Mouse (Mus musculus): ENCODE results near the gene Slc6a6. TPM values are rescaled to one million over a fixed set of nuclear protein-coding genes. Genes with fewer than 3 reads are reported as not detected.

The Slc6a6 gene
- total and polyA plus RNA-seq, 3 experiments = 54.6 to 90.0 TPM; not detected in 1

DNA sequence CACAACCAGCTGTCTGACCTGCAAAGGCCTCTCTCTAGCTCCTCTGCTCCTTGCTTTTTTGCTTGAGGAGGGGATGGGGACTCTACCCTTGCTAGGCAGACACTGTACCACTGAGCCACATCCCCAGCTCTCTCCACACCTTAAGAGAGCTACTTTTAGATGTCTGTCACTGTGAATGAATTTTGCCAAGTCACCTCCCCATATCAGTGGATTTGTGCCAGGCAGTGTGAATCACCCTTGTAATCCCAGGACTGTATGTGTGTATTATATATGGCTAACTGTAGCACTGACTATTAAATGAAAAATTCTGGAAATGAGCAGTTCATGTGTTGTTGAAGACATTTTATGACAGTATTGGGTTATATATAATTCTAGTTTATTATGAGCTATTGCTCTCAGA lies 5.4 kb downstream of the Slc6a6 start (continued):
- no peak for TF ChIP-seq RAD21 (IDR thresholded peaks at IDR 0.05; ENCODE audit: low read depth, low read length)
- TF ChIP-seq TAL1 (IDR thresholded peaks at IDR 0.05; ENCODE audit: low read length) = no peak
- no peak for TF ChIP-seq CTCF (IDR thresholded peaks at IDR 0.05 in 2 of 3, conservative IDR thresholded peaks at IDR 0.05 in 1 of 3; ENCODE audit: control insufficient read depth in 1 of 3, insufficient read depth in 1 of 3, low read depth in 2 of 3, low read length in 3 of 3, poor library complexity in 1 of 3, severe bottlenecking in 1 of 3)

DNA sequence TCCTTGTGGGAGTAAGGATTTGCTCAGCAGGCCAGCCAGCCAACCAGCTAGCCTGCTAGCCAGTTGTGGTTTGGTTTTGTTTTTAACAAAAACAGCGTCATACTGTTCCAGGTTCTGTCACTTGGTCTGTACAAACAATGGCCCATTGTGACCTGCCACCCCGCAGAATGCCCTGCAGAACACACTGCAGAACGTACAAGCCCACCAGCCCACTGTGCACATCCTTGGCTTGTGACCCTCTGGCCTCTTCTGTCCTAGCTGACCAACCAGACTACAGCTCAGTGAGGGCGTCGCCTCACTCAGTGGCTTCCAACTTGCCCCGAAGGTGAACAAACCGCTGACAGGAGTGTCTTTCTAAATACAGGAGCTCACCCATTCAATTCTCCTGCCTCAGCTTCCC lies 6.4 kb downstream of the Slc6a6 start:
- Histone ChIP-seq H3K4me1 (ENCODE audit: control insufficient read depth in 1 of 2, insufficient read depth in 2 of 2, low read length in 2 of 2) (peaks cover 14 to 26% of the 10 kb centered on the region in 2 experiments), H3K9me3 (replicated peaks; ENCODE audit: insufficient read depth, low read length) (no peaks in the 10 kb centered on the region), H3K27me3 (ENCODE audit: control insufficient read depth in 1 of 2, insufficient read depth in 2 of 2, low read length in 2 of 2) (no peaks in the 10 kb centered on the region), H3K36me3 (ENCODE audit: control insufficient read depth in 1 of 2, insufficient read depth in 2 of 2, low read length in 2 of 2) (peaks cover 3 to 22% of the 10 kb centered on the region in 2 experiments; a peak in 3 of 4 replicates), H3K79me2 (ENCODE audit: control insufficient read depth, insufficient read depth, low read length, poor library complexity) (peaks cover 55% of the 10 kb centered on the region), H3K9ac (ENCODE audit: control insufficient read depth, low read depth, low read length, poor library complexity, severe bottlenecking) (no peak overlapping the region), H3K4me3 (ENCODE audit: control insufficient read depth in 1 of 2, insufficient read depth in 1 of 2, low read depth in 2 of 2, low read length in 2 of 2) (no peak overlapping the region), H3K27ac (ENCODE audit: control insufficient read depth, low read depth, low read length) (no peak overlapping the region)
- DNase-seq (ENCODE audit: low read depth, low spot score) = no peak
- TF ChIP-seq MXI1 (IDR thresholded peaks at IDR 0.05; ENCODE audit: low read depth, low read length) (no peak), BHLHE40 (IDR thresholded peaks at IDR 0.05; ENCODE audit: borderline replicate concordance, low read depth, low read length) (no peak), ETS1 (IDR thresholded peaks at IDR 0.05; ENCODE audit: low read depth, low read length) (no peak), UBTF (IDR thresholded peaks at IDR 0.05; ENCODE audit: borderline replicate concordance, insufficient read depth, low read depth, low read length) (no peak), ELF1 (IDR thresholded peaks at IDR 0.05; ENCODE audit: low read depth, low read length) (no peak), EP300 (IDR thresholded peaks at IDR 0.05; ENCODE audit: low read depth in 1 of 2, low read length in 2 of 2) (no peak), MYC (IDR thresholded peaks at IDR 0.05; ENCODE audit: low read depth, low read length) (no peak), NRF1 (IDR thresholded peaks at IDR 0.05; ENCODE audit: insufficient read depth, low read depth, low read length, poor library complexity, severe bottlenecking) (no peak), ZKSCAN1 (IDR thresholded peaks at IDR 0.05; ENCODE audit: low read depth, low read length) (no peak), RCOR1 (IDR thresholded peaks at IDR 0.05; ENCODE audit: low read depth, low read length) (no peak), CHD1 (IDR thresholded peaks at IDR 0.05; ENCODE audit: low read depth, low read length) (no peak), GABPA (IDR thresholded peaks at IDR 0.05; ENCODE audit: low read depth, low read length) (no peak), MAFK (IDR thresholded peaks at IDR 0.05; ENCODE audit: borderline replicate concordance, low read depth, low read length) (no peak), ZNF384 (IDR thresholded peaks at IDR 0.05; ENCODE audit: low read depth, low read length) (no peak), RAD21 (IDR thresholded peaks at IDR 0.05; ENCODE audit: low read depth, low read length) (no peak), ZMIZ1 (IDR thresholded peaks at IDR 0.05; ENCODE audit: low read depth, low read length) (no peak), POLR2A (IDR thresholded peaks at IDR 0.05; ENCODE audit: control insufficient read depth in 1 of 2, insufficient read depth in 1 of 2, low read depth in 1 of 2, low read length in 2 of 2, poor library complexity in 1 of 2) (no peak), POLR2AphosphoS5 (IDR thresholded peaks at IDR 0.05; ENCODE audit: borderline replicate concordance, low read depth, low read length) (no peak), POLR2AphosphoS2 (IDR thresholded peaks at IDR 0.05; ENCODE audit: low read length) (no peak)
